In the genomic region with DNA sequence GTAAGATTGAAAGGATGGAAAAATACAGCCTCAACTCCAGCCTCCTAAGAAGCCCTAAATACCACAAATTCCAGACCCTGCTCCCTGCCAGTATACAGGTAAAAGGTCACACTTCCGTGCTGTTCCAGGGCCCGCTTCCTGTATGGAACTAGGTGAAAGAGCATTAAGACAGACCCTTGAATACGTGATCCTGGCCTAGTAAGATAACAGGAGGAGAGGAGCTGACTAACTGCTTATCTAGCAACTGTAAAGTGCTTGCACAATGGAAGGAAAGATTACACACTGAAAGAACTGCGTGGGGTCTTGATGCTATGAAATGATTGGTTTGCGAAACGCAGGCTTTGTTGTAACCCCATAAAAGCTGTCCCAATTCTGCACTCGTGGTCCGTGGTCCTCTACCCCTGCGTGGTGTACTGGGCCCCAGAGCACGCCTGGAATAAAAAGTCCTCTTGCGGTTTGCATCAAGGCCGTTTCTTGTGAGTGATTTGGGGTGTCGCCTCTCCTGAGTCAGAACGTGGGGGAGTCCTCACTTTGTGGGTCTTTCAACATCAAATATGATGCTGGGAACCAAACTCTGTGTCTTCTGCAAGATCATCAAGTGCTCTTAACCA, we compare ENCODE assay signal across 7 mouse cellular contexts. TPM values are rescaled to one million over a fixed set of nuclear protein-coding genes. Genes with fewer than 3 reads are reported as not detected.
A peak's percentile ranks its signal among the peaks of the same experiment; 100 is the strongest.
DNase-seq lines count a peak whose midpoint lies in the region; ATAC-seq and TF ChIP-seq lines count a peak whose summit lies in the region.

No protein-coding gene starts in this region.

- ATAC-seq in lung, embryonic 14.5 days (ENCODE audit: insufficient read depth), result no peak
- no peak for ATAC-seq in embryonic facial prominence, embryonic 14.5 days (ENCODE audit: low read depth)
- ATAC-seq in kidney, embryonic 16.5 days (ENCODE audit: low FRiP score, low TSS enrichment), result no peak
- peak; percentile 49 for ATAC-seq in megakaryocyte progenitor cell, adult 5-6 weeks (replicated peaks; ENCODE audit: poor library complexity)

- H3K27me3 ChIP-seq in lung, embryonic 14.5 days (ENCODE audit: insufficient read depth, low read length), result no peaks in the 10 kb centered on the region
- H3K27me3 ChIP-seq in embryonic facial prominence, embryonic 14.5 days (replicated peaks; ENCODE audit: control insufficient read depth, insufficient read depth, low read length), result no peaks in the 10 kb centered on the region
- no peaks in the 10 kb centered on the region for H3K27me3 ChIP-seq in kidney, embryonic 16.5 days (ENCODE audit: insufficient read depth, low read length)

- H3K4me1 ChIP-seq in lung, embryonic 14.5 days (ENCODE audit: insufficient read depth), result peaks cover 4% of the 10 kb centered on the region; the same call in 1 of the 2 replicates
- H3K4me1 ChIP-seq in embryonic facial prominence, embryonic 14.5 days (ENCODE audit: control insufficient read depth, insufficient read depth, low read length), result peaks cover 11% of the 10 kb centered on the region; the same call in 1 of the 2 replicates
- H3K4me1 ChIP-seq in kidney, embryonic 16.5 days (ENCODE audit: insufficient read depth, low read length), result peaks cover 25% of the 10 kb centered on the region

- no peaks in the 10 kb centered on the region for H3K36me3 ChIP-seq in lung, embryonic 14.5 days (ENCODE audit: insufficient read depth)
- no peaks in the 10 kb centered on the region for H3K36me3 ChIP-seq in embryonic facial prominence, embryonic 14.5 days (ENCODE audit: control insufficient read depth, insufficient read depth, low read length)
- H3K36me3 ChIP-seq in kidney, embryonic 16.5 days (ENCODE audit: insufficient read depth, low read length), result no peaks in the 10 kb centered on the region

- TF ChIP-seq CTCF in lung, embryonic 14.5 days (IDR thresholded peaks at IDR 0.05; ENCODE audit: low read depth), result no peak

- no peaks in the 10 kb centered on the region for H3K9me3 ChIP-seq in lung, embryonic 14.5 days (ENCODE audit: low read depth, low read length)
- H3K9me3 ChIP-seq in embryonic facial prominence, embryonic 14.5 days (ENCODE audit: control insufficient read depth, low read length), result no peaks in the 10 kb centered on the region
- H3K9me3 ChIP-seq in kidney, embryonic 16.5 days (ENCODE audit: low read length), result no peaks in the 10 kb centered on the region

- no peak overlapping the region for H3K4me3 ChIP-seq in lung, embryonic 14.5 days (ENCODE audit: low read depth, low read length)
- H3K4me3 ChIP-seq in embryonic facial prominence, embryonic 14.5 days (ENCODE audit: low read depth, low read length), result no peak overlapping the region
- no peak overlapping the region for H3K4me3 ChIP-seq in kidney, embryonic 16.5 days (ENCODE audit: low read length)

- peak; percentile 13 for DNase-seq in lung, embryonic 14.5 days
- no peak for DNase-seq in lung, postnatal 14 days
- DNase-seq in embryonic facial prominence, embryonic 14.5 days (ENCODE audit: low spot score), result no peak
- no peak for DNase-seq in B cell, adult 2 months
- DNase-seq in adrenal gland, postnatal 10 days, result no peak

- peak overlapping the region; percentile 95; the same call in 1 of the 2 replicates for H3K27ac ChIP-seq in lung, embryonic 14.5 days (ENCODE audit: low read depth)
- peak overlapping the region; percentile 98; the same call in 1 of the 2 replicates for H3K27ac ChIP-seq in embryonic facial prominence, embryonic 14.5 days (replicated peaks; ENCODE audit: low read depth, low read length)
- H3K27ac ChIP-seq in kidney, embryonic 16.5 days (ENCODE audit: low read length), result peak overlapping the region; percentile 99

- WGBS in lung, embryonic 14.5 days, result 77% methylated on average over 14 of the region's 14 CpGs
- 85% methylated on average over 14 of the region's 14 CpGs for WGBS in embryonic facial prominence, embryonic 14.5 days
- 80% methylated on average over 14 of the region's 14 CpGs for WGBS in kidney, embryonic 16.5 days

- H3K9ac ChIP-seq in lung, embryonic 14.5 days, result no peak overlapping the region
- no peak overlapping the region for H3K9ac ChIP-seq in embryonic facial prominence, embryonic 14.5 days (ENCODE audit: low read depth, low read length)
- no peak overlapping the region for H3K9ac ChIP-seq in kidney, embryonic 16.5 days (replicated peaks; ENCODE audit: low read length)

- peak overlapping the region; percentile 84; the same call in 1 of the 2 replicates for H3K4me2 ChIP-seq in lung, embryonic 14.5 days
- peak overlapping the region; percentile 91; the same call in 1 of the 2 replicates for H3K4me2 ChIP-seq in embryonic facial prominence, embryonic 14.5 days (ENCODE audit: low read depth, low read length)
- no peak overlapping the region; the same call in 1 of the 2 replicates for H3K4me2 ChIP-seq in kidney, embryonic 16.5 days (replicated peaks; ENCODE audit: low read depth, low read length)

RNA-seq across cellular contexts. Expression of a gene that starts 0.7 kb away (rescaled TPM):
- polyA plus RNA-seq in lung, embryonic 14.5 days (2014; fragmentation: Nextera tagmentation; extraction: Ambion mirVana), result 70.6 and 72.9 TPM in 2 replicates
- polyA plus RNA-seq in embryonic facial prominence, embryonic 14.5 days (2014; fragmentation: Nextera tagmentation; extraction: Ambion mirVana), result 57.9 and 60.4 TPM in 2 replicates
- polyA plus RNA-seq in kidney, embryonic 16.5 days (2015; fragmentation: Nextera tagmentation; extraction: Ambion mirVana), result 58.5 and 68.6 TPM in 2 replicates
- total RNA-seq in megakaryocyte progenitor cell, adult 5-6 weeks (2015), result 18.9 and 24.4 TPM in 2 replicates
- total RNA-seq in megakaryocyte progenitor cell, adult 5-6 weeks (2017), result 44.8 and 65.8 TPM in 2 replicates
- total RNA-seq in adrenal gland, postnatal 10 days (2021), result 10 to 100 TPM; 32.6 to 35.1 TPM

RNA-seq across cellular contexts. Expression of a gene that starts 52.0 kb away (rescaled TPM):
- polyA plus RNA-seq in lung, embryonic 14.5 days (2014; fragmentation: Nextera tagmentation; extraction: Ambion mirVana), result 185 and 192 TPM in 2 replicates
- 142 and 159 TPM in 2 replicates for polyA plus RNA-seq in embryonic facial prominence, embryonic 14.5 days (2014; fragmentation: Nextera tagmentation; extraction: Ambion mirVana)
- polyA plus RNA-seq in kidney, embryonic 16.5 days (2015; fragmentation: Nextera tagmentation; extraction: Ambion mirVana), result 155 and 159 TPM in 2 replicates
- 225 and 235 TPM in 2 replicates for total RNA-seq in megakaryocyte progenitor cell, adult 5-6 weeks (2015)
- total RNA-seq in megakaryocyte progenitor cell, adult 5-6 weeks (2017), result 150 and 207 TPM in 2 replicates
- total RNA-seq in adrenal gland, postnatal 10 days (2021), result 10 to 100 TPM; 60.1 to 72.7 TPM

RNA-seq across cellular contexts. Expression of a gene that starts 56.3 kb away (rescaled TPM):
- 32.6 and 33.8 TPM in 2 replicates for polyA plus RNA-seq in lung, embryonic 14.5 days (2014; fragmentation: Nextera tagmentation; extraction: Ambion mirVana)
- 42.2 and 44.4 TPM in 2 replicates for polyA plus RNA-seq in embryonic facial prominence, embryonic 14.5 days (2014; fragmentation: Nextera tagmentation; extraction: Ambion mirVana)
- 31.3 and 40.0 TPM in 2 replicates for polyA plus RNA-seq in kidney, embryonic 16.5 days (2015; fragmentation: Nextera tagmentation; extraction: Ambion mirVana)
- total RNA-seq in megakaryocyte progenitor cell, adult 5-6 weeks (2015), result 7.4 and 10.5 TPM in 2 replicates
- 2.2 and 6.9 TPM in 2 replicates for total RNA-seq in megakaryocyte progenitor cell, adult 5-6 weeks (2017)
- total RNA-seq in adrenal gland, postnatal 10 days (2021), result 10 to 100 TPM; 27.5 to 58.4 TPM
